Mouse (Mus musculus): ENCODE data around the gene Pik3c2a.

DNA sequence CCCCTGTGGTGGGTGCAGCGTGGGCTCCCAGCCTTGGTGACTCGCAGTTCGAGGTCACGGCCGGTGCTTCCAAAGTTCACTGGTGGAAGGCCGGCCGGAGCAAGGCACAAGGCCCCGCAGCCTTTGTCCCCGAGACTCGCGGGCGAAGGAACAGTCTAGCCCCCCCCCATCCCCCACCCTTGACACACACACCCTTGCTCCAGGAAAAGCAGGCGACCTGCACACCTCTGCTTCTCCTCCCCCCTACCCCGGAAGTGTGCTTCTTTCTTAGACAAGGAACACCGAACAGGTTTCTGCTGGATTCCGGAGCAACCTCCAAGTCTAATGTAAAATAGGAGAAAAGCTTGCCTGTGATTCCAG, 134.6 kb downstream of the Pik3c2a start:
- no peak for TF ChIP-seq POLR2A (IDR thresholded peaks at IDR 0.05; ENCODE audit: borderline replicate concordance, insufficient read depth, low read length)
- no peak for TF ChIP-seq CTCF (IDR thresholded peaks at IDR 0.05; ENCODE audit: borderline replicate concordance, insufficient read depth, low read depth, low read length)

All from cerebellum, adult 2 months (tissue).